Mouse (Mus musculus): ENCODE results near the gene Mip. TPM values are rescaled to one million over a fixed set of nuclear protein-coding genes. Genes with fewer than 3 reads are reported as not detected.
A peak's percentile ranks its signal among the peaks of the same experiment; 100 is the strongest.
"Not testable (repeated sequence)": the region's sequence is repeated elsewhere in the genome, so short reads cannot be mapped to it uniquely, and the experiment has no call there.

The Mip gene
- not detected for total RNA-seq (2022)

- no peak for DNase-seq (ENCODE audit: low spot score in 2 of 2)
Measured at GRCm38 (mm10) chr10:128225538-128225937, at the start of gene Mip. Mip (plus strand) TSS chr10:128225838.

GRCm38 (mm10) chr10:128175996-128176755 is 49.5 kb upstream of the Mip start:
- peak in 1 of 2 experiments; percentile 32 for DNase-seq (ENCODE audit: low spot score in 2 of 2)

- DNase-seq (ENCODE audit: low spot score in 2 of 2): no peak
Measured at GRCm38 (mm10) chr10:128177316-128177715, 48.3 kb upstream of the Mip start.

GRCm38 (mm10) chr10:128179989-128180388 is 45.6 kb upstream of the Mip start, which contains the start of gene Rbms2:
Rbms2 (minus strand) TSS chr10:128180297.
- DNase-seq (ENCODE audit: low spot score in 2 of 2): no peak

GRCm38 (mm10) chr10:128184296-128184695 is 41.3 kb upstream of the Mip start:
- no peak for DNase-seq (ENCODE audit: low spot score in 2 of 2)

GRCm38 (mm10) chr10:128185277-128185940 is 40.2 kb upstream of the Mip start:
- DNase-seq (ENCODE audit: low spot score in 2 of 2): no peak

GRCm38 (mm10) chr10:128185959-128186358 is 39.7 kb upstream of the Mip start:
- DNase-seq (ENCODE audit: low spot score in 2 of 2): peak; percentile 36 to 53

GRCm38 (mm10) chr10:128187181-128187605 is 38.4 kb upstream of the Mip start:
- no peak for DNase-seq (ENCODE audit: low spot score in 2 of 2)

GRCm38 (mm10) chr10:128188242-128188877 is 37.3 kb upstream of the Mip start:
- peak; percentile 36 to 54 for DNase-seq (ENCODE audit: low spot score in 2 of 2)

GRCm38 (mm10) chr10:128191472-128191871 is 34.2 kb upstream of the Mip start:
- no peak for DNase-seq (ENCODE audit: low spot score in 2 of 2)

- not testable (repeated sequence) for DNase-seq (ENCODE audit: low spot score in 2 of 2)
Measured at GRCm38 (mm10) chr10:128192030-128192766, 33.4 kb upstream of the Mip start.

GRCm38 (mm10) chr10:128193113-128193512 is 32.5 kb upstream of the Mip start:
- DNase-seq (ENCODE audit: low spot score in 2 of 2): no peak

- peak; percentile 96 for DNase-seq (ENCODE audit: low spot score in 2 of 2)
Measured at GRCm38 (mm10) chr10:128194024-128194550, 31.6 kb upstream of the Mip start, which contains the start of gene Gls2. Gls2 (plus strand) TSS chr10:128194457.

- DNase-seq (ENCODE audit: low spot score in 2 of 2): peak; percentile 59
Measured at GRCm38 (mm10) chr10:128194551-128195461, 30.8 kb upstream of the Mip start.

GRCm38 (mm10) chr10:128201856-128202255 is 23.8 kb upstream of the Mip start:
- no peak for DNase-seq (ENCODE audit: low spot score in 2 of 2)

- DNase-seq (ENCODE audit: low spot score in 2 of 2): no peak
Measured at GRCm38 (mm10) chr10:128204941-128205340, 20.7 kb upstream of the Mip start.

GRCm38 (mm10) chr10:128208326-128208725 is 17.3 kb upstream of the Mip start:
- no peak for DNase-seq (ENCODE audit: low spot score in 2 of 2)

GRCm38 (mm10) chr10:128209311-128210009 is 16.2 kb upstream of the Mip start:
- no peak for DNase-seq (ENCODE audit: low spot score in 2 of 2)

- no peak for DNase-seq (ENCODE audit: low spot score in 2 of 2)
Measured at GRCm38 (mm10) chr10:128210131-128210530, 15.5 kb upstream of the Mip start.
